Mouse (Mus musculus) heart, embryonic 11.5 days (tissue): ENCODE measurements around the gene Fam20b. TPM values are rescaled to one million over a fixed set of nuclear protein-coding genes. Genes with fewer than 3 reads are reported as not detected.
"Not testable (repeated sequence)": the region's sequence is repeated elsewhere in the genome, so short reads cannot be mapped to it uniquely, and the experiment has no call there.

Experiments
- ATAC-seq: fragments of 200-750 bp; cut with Nextera tagmentation; replicated peaks from 2 replicates; pipeline ENCODE4 v1.8.0; 2017; ENCODE audit warnings: moderate library complexity; ENCODE audit not compliant: insufficient number of reproducible peaks, low FRiP score, low TSS enrichment
- H3K27ac ChIP-seq: fragments of 300-500 bp; sonication (generic); 2 replicates; pipeline ENCODE4 v1.5.1; 2014; ENCODE audit warnings: mild to moderate bottlenecking, low read depth, low read length
- H3K27me3 ChIP-seq: fragments of 300-500 bp; sonication (generic); 2 replicates; pipeline ENCODE4 v1.6.1; 2014; ENCODE audit warnings: mild to moderate bottlenecking, low read length, mixed read lengths; ENCODE audit not compliant: control insufficient read depth, insufficient read depth
- H3K36me3 ChIP-seq: fragments of 300-500 bp; sonication (generic); 2 replicates; pipeline ENCODE4 v1.6.1; 2014; ENCODE audit warnings: mild to moderate bottlenecking, low read length, moderate library complexity, mixed read lengths; ENCODE audit not compliant: control insufficient read depth, insufficient read depth
- H3K4me1 ChIP-seq: fragments of 300-500 bp; sonication (generic); 2 replicates; pipeline ENCODE4 v1.6.1; 2014; ENCODE audit warnings: low read length; ENCODE audit not compliant: control insufficient read depth, insufficient read depth
- H3K4me2 ChIP-seq: fragments of 300-500 bp; sonication (generic); 2 replicates; pipeline ENCODE4 v1.6.1; 2014; ENCODE audit warnings: mild to moderate bottlenecking, moderate library complexity
- H3K4me3 ChIP-seq: fragments of 300-500 bp; sonication (generic); 2 replicates; pipeline ENCODE4 v1.5.1; 2014; ENCODE audit warnings: low read depth, low read length
- H3K9ac ChIP-seq: fragments of 300-500 bp; sonication (generic); 2 replicates; pipeline ENCODE4 v1.6.1; 2014; ENCODE audit warnings: mild to moderate bottlenecking, low read depth, low read length, moderate library complexity
- H3K9me3 ChIP-seq: fragments of 300-500 bp; sonication (generic); replicated peaks from 2 replicates; pipeline ENCODE4 v1.6.1; 2016; ENCODE audit warnings: low read length; ENCODE audit not compliant: control insufficient read depth
- WGBS: fragments of 180-500 bp; shearing (Covaris S2); extraction: QIAGEN DNeasy Blood & Tissue Kit; methylation state at CpG from one replicate; pipeline ENCODE4 v1.1.7; 2014; ENCODE audit not compliant: insufficient replicate concordance; 5-methylcytosine and 5-hydroxymethylcytosine counted together
- polyA plus RNA-seq: library from polyadenylated mRNA; unstranded; fragments of >200 nt; fragmentation: Nextera tagmentation; extraction: Ambion mirVana; gene quantifications from 2 replicates; pipeline ENCODE4 v1.2.1, GENCODE M21; 2014

The Fam20b gene
- polyA plus RNA-seq, 1 experiment from 2014 or later: 22.4 TPM

GRCm38 (mm10) chr1:156669208-156669983 is 49.5 kb downstream of the Fam20b start:
- no peak for ATAC-seq
- no peaks in the 10 kb centered on the region for H3K36me3 ChIP-seq
- no peak overlapping the region for H3K27ac ChIP-seq

DNA sequence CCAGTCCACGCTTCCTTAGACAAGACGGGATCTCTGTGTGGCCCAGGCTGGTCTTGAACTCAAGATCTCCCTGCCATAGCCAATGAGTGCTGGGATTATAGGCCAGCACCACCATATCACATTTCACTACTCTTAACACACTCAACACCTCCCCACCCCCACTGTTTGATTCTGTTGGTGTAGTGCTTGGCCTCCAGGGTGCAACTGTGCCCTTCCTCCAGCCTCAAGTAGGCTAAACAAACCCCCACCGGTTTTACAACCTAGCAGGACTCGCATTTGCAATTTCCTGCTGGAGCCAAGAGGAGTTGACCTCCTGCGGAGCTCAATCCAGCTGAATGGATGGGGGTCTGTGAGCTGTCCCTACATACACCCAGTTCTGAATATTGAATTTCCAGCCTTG is 50.3 kb downstream of the Fam20b start:
- Histone ChIP-seq H3K9me3 (no peaks in the 10 kb centered on the region), H3K9ac (no peak overlapping the region), H3K4me3 (no peak overlapping the region), H3K4me1 (peaks cover 9% of the 10 kb centered on the region; the same call in 1 of the 2 replicates), H3K27me3 (no peaks in the 10 kb centered on the region), H3K4me2 (no peak overlapping the region), H3K27ac (no peak overlapping the region), H3K36me3 (no peaks in the 10 kb centered on the region)
- ATAC-seq: no peak
- 30% methylated on average over 5 of the region's 5 CpGs for WGBS

More at GRCm38 (mm10) chr1:156669208-156669983, 49.5 kb downstream of the Fam20b start:
- WGBS: 41% methylated on average over 11 of the region's 11 CpGs
- Histone ChIP-seq H3K4me3 (no peak overlapping the region), H3K27me3 (no peaks in the 10 kb centered on the region), H3K4me2 (no peak overlapping the region), H3K9ac (no peak overlapping the region), H3K9me3 (no peaks in the 10 kb centered on the region), H3K4me1 (peaks cover 10% of the 10 kb centered on the region)

DNA sequence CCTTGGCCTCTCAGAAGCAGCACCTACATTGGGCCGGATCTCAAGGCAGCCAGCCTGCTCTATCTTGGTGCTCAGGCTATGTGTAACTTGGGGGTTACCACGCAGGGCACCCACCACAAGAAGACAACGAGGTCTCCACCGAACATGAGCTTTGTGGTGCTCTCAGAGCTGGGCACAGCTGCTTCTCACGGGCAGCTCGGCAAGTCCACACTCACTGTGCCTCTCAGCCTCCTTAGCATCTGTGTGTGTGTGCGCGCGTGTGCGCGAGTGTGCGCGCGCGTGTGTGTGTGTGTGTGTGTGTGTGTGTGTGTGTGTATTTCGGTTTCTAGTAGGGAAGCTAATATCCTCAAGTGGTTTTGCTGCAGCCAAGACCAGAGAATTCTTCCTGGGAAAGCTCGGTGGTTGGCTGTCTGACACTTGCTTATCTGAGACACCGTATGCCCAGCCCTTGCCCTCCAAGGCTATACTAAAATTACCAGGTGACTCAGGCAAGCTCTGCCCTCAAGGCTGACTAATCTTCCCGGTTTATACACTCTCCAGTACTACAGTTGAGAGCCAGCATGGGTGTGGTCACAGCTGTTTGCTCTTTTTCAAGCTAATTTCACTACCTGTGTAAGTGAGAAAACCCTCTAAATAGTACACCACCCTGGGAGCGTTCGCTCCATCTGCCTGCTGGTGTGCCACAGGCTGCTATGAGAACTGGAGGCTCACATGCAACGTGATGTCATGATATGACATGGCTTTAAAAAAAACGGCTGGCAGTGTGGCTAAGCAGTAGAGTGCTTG is 51.6 kb downstream of the Fam20b start:
- Histone ChIP-seq H3K27ac (no peak overlapping the region), H3K36me3 (no peaks in the 10 kb centered on the region), H3K9ac (no peak overlapping the region), H3K9me3 (no peaks in the 10 kb centered on the region), H3K4me1 (peaks cover 9% of the 10 kb centered on the region; the same call in 1 of the 2 replicates), H3K4me2 (no peak overlapping the region), H3K4me3 (no peak overlapping the region), H3K27me3 (no peaks in the 10 kb centered on the region)
- ATAC-seq: 0 out of 2 replicates have a peak, but pooled peaks have one; percentile 10
- WGBS: 73% methylated on average over 23 of the region's 23 CpGs

DNA sequence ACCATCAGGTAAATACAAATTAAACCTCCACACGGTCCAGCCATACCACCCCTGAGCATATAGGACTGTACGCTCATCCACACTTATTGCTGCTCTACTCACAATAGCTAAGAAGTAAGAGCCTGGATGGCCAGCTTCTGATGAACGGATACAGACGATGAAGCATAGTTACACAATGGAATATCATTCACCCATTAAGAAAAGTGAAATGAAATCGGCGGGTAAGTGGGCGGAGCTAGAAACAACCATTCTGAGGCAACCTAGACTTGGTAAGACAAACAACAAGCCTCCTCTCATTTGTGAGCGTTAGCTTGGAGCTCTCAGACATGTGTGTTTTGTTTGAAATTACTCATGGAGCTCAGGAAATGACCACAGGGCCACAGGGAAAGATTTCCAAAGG is 53.1 kb downstream of the Fam20b start:
- H3K4me3 ChIP-seq: no peak overlapping the region
- H3K36me3 ChIP-seq: no peaks in the 10 kb centered on the region; the same call in 1 of the 2 replicates
- H3K4me1 ChIP-seq: peaks cover 9% of the 10 kb centered on the region; the same call in 1 of the 2 replicates
- H3K4me2 ChIP-seq: no peak overlapping the region
- ATAC-seq: no peak
- no peaks in the 10 kb centered on the region for H3K9me3 ChIP-seq
- no peak overlapping the region for H3K27ac ChIP-seq
- 85% methylated on average over 8 of the region's 8 CpGs for WGBS
- no peaks in the 10 kb centered on the region for H3K27me3 ChIP-seq
- H3K9ac ChIP-seq: no peak overlapping the region

DNA sequence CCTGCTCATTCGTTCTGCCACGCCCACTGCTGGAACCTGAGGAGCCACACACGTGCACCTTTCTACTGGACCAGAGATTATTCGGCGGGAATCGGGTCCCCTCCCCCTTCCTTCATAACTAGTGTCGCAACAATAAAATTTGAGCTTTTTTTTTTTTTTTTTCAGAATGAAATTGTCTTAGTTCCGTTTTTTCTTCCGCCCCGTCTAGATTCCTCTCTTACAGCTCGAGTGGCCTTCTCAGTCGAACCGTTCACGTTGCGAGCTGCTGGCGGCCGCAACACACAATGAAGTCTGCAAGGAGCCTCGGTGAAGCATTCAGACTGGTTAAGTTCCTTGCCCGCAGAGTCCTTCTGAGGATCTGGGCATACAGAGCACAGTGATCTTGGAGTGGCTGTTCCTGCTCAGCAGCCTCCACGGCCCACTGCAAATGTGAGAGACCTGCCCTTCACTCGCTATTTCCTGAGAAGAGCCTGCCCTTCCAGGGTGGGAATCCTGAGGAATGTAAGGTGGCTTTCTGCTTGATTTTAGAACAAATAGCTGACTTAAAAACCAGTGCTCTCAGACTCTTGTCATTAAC is 58.1 kb downstream of the Fam20b start:
- not testable (repeated sequence) for H3K9me3 ChIP-seq, H3K27me3 ChIP-seq, H3K9ac ChIP-seq, H3K4me3 ChIP-seq, H3K27ac ChIP-seq, H3K36me3 ChIP-seq, ATAC-seq, H3K4me1 ChIP-seq, H3K4me2 ChIP-seq
- 78% methylated on average over 19 of the region's 21 CpGs for WGBS

GRCm38 (mm10) chr1:156659906-156660659 is 58.8 kb downstream of the Fam20b start:
- H3K4me1 ChIP-seq: no peaks in the 10 kb centered on the region
- ATAC-seq: no peak
- no peaks in the 10 kb centered on the region for H3K9me3 ChIP-seq
- no peak overlapping the region for H3K4me3 ChIP-seq
- H3K27ac ChIP-seq: no peak overlapping the region
- H3K27me3 ChIP-seq: no peaks in the 10 kb centered on the region
- WGBS: 75% methylated on average over 13 of the region's 13 CpGs
- H3K4me2 ChIP-seq: no peak overlapping the region
- H3K9ac ChIP-seq: no peak overlapping the region
- no peaks in the 10 kb centered on the region; the same call in 1 of the 2 replicates for H3K36me3 ChIP-seq

DNA sequence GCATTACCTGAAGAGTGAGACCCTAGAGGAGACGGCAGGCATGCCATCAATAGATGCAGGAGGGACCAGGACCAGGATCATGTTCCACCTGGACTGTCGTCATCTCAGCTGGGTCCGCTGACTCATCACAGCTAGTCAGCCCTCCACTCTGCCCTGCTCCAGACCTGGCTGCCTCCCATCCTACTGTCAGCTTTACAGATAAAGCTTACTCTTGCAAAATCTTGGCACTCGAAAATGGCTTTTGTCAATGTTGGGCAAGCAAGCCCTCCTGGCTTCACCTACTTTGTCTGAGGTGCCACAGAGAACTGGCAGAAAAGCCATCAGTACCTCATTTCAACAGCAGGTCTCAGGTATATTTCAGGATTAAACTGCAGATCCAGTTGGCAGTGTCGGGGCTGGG is 60.2 kb downstream of the Fam20b start:
- Histone ChIP-seq H3K27ac (no peak overlapping the region), H3K9me3 (no peaks in the 10 kb centered on the region)
- WGBS: 82% methylated on average over 5 of the region's 5 CpGs

DNA sequence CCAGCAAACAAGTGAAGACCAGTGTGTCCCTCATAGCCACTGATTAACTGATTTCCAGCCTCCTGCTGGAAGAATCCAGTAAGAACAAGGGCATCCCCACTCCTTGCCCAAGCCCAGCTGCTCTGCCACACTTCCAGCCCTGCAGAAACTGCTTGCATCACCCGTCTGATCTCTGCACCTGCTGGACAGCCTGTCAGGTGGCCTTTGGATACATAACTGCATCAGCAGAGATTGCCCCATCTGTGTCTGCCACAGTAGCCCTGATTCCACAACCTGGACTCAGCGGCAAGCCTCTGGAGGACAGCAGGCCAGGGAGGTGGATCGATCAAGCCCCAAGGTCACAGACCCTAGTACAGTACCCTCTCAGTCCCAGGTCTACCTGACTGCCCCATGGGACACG is 61.4 kb downstream of the Fam20b start:
- Histone ChIP-seq H3K27me3 (no peaks in the 10 kb centered on the region), H3K27ac (no peak overlapping the region), H3K4me1 (no peaks in the 10 kb centered on the region), H3K36me3 (no peaks in the 10 kb centered on the region; the same call in 1 of the 2 replicates), H3K9ac (no peak overlapping the region), H3K9me3 (no peaks in the 10 kb centered on the region), H3K4me3 (no peak overlapping the region), H3K4me2 (no peak overlapping the region)
- no peak for ATAC-seq
- 81% methylated on average over 4 of the region's 4 CpGs for WGBS

More for the DNA sequence above, 60.2 kb downstream of the Fam20b start:
- Histone ChIP-seq H3K9ac (no peak overlapping the region), H3K27me3 (no peaks in the 10 kb centered on the region), H3K4me1 (no peaks in the 10 kb centered on the region), H3K4me2 (no peak overlapping the region), H3K4me3 (no peak overlapping the region), H3K36me3 (no peaks in the 10 kb centered on the region; the same call in 1 of the 2 replicates)
- ATAC-seq: no peak
